Mouse (Mus musculus): Measurements from ENCODE around the gene Incenp. TPM values are rescaled to one million over a fixed set of nuclear protein-coding genes. Genes with fewer than 3 reads are reported as not detected.

Incenp gene
- 169 and 178 TPM in 2 replicates for polyA plus RNA-seq (2016; fragmentation: Nextera tagmentation; extraction: Ambion mirVana)

DNA sequence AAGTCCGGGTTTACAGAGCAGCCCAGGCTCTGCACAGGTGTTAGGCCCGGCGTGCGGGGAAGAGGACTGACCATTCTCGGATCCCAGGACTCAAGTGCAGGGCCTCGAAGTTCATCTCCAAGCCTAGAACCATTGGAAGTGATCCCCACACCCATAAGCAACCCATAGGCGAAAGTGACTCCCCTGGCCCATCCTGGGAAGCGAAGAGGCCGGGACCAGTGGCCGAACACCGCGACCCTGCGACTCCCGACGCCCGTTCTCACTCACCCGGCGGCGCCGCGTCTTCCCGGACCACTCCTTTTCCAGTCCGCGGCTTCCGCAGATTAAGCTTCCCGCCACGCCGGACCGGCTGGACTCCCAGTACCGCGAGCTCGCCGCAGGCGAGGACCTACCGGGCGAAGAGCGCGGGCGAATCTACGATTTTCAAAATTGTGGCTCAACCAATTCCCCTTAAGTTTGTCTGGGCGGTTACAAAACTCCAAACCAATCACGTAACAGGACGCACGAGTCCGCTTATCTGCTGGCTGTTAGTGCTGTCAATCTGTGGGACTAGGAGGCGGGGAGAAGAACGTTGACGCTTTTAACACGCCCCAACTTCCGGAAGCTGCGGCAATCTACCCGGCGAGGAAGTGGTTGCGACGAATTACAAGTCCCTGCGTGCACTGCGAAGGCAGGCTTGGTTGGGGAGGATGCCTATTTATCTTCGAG is at the start of gene Incenp:
Gene Incenp, minus strand, starts transcription at position 480 of the 708 bp plus-strand sequence.
- Histone ChIP-seq H3K27ac (peak within 1 kb of the TSS; percentile 96), H3K27me3 (ENCODE audit: poor library complexity, severe bottlenecking) (no peaks in the 10 kb centered on the region), H3K9me3 (no peaks in the 10 kb centered on the region; the same call in 1 of the 2 replicates), H3K4me1 (peaks cover 37% of the 10 kb centered on the region), H3K4me3 (peak within 1 kb of the TSS; percentile 76), H3K36me3 (replicated peaks) (peaks cover 32% of the 10 kb centered on the region)
- DNase-seq (ENCODE audit: extremely low spot score, low spot score), result peak; percentile 95
- under 1% methylated on average over 58 of the region's 58 CpGs for WGBS

GRCm38 (mm10) chr19:9946986-9947385 is 47.6 kb upstream of the Incenp start:
- Histone ChIP-seq H3K27me3 (ENCODE audit: poor library complexity, severe bottlenecking) (no peaks in the 10 kb centered on the region), H3K27ac (no peak overlapping the region), H3K36me3 (replicated peaks) (no peaks in the 10 kb centered on the region), H3K4me3 (no peak overlapping the region), H3K9me3 (no peaks in the 10 kb centered on the region), H3K4me1 (peaks cover 14% of the 10 kb centered on the region)
- no peak for DNase-seq (ENCODE audit: extremely low spot score, low spot score)
- WGBS, result 93% methylated on average over 3 of the region's 3 CpGs

DNA sequence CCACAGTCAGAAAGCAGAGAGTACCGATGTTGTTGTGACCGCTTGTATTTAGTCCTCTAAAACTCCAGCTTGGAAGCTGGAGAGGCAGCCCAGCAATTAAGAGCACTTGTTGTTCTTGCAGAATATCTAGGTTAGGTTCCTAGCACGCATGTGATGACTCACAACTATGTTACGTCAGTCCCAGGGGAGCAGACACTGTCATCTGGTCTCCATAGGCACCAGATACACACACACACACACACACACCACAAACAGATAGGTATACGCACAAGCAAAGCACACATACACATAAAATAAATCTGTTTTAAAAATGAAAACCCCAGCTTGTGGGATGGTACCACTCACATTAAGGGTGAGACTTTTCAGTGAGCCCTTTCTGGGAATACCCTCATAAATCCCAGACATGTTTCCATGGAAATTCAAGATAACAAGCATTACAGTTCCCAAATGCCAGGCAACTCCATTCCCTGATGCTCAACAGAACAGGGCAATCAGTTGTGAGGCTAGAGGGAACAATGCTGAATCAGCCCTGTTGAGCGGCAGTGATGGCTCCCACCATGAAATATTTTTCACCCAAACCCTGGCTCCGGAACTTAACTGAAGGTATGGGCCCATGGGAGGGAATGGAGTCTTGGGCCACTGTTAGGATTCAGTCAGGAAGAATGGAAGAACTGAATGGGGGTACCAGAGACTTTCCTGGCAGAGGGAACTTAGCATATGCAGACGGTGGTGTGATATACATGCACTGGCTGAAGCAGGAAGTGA is 46.6 kb upstream of the Incenp start:
- DNase-seq (ENCODE audit: extremely low spot score, low spot score), result no peak
- H3K4me3 ChIP-seq, result no peak overlapping the region
- H3K27ac ChIP-seq, result no peak overlapping the region
- H3K9me3 ChIP-seq, result no peaks in the 10 kb centered on the region
- 91% methylated on average over 8 of the region's 8 CpGs for WGBS
- no peaks in the 10 kb centered on the region for H3K36me3 ChIP-seq (replicated peaks)
- H3K4me1 ChIP-seq, result peaks cover 24% of the 10 kb centered on the region
- no peaks in the 10 kb centered on the region for H3K27me3 ChIP-seq (ENCODE audit: poor library complexity, severe bottlenecking)

- H3K27ac ChIP-seq, result peak overlapping the region; percentile 66
- WGBS, result 66% methylated on average over 10 of the region's 10 CpGs
- H3K4me1 ChIP-seq, result peaks cover 41% of the 10 kb centered on the region
- H3K9me3 ChIP-seq, result no peaks in the 10 kb centered on the region
- no peaks in the 10 kb centered on the region for H3K36me3 ChIP-seq (replicated peaks)
- H3K4me3 ChIP-seq, result no peak overlapping the region
- DNase-seq (ENCODE audit: extremely low spot score, low spot score), result no peak
- H3K27me3 ChIP-seq (ENCODE audit: poor library complexity, severe bottlenecking), result no peaks in the 10 kb centered on the region
Measured at GRCm38 (mm10) chr19:9942539-9943533, 43.5 kb upstream of the Incenp start.

DNA sequence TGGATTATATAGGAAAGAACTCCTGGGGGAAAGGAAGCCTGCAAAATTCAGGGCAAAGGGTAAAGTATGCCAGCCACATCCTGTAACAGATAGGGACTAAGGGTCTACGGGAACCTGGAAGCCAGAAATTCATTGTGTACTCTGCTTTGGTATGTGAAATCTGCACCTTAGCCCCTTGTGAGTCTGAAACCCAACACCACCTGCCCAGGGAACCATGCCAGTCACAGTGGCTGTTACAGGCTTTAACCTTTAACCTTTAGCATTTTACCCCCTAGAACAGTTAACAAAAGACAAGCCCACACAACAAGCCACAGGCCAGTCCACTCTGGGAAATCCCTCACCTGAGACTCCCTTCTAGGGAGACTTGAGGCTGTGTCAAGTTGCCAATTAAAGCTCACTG is 42.5 kb upstream of the Incenp start:
- Histone ChIP-seq H3K4me1 (peaks cover 42% of the 10 kb centered on the region), H3K36me3 (replicated peaks) (no peaks in the 10 kb centered on the region), H3K4me3 (no peak overlapping the region), H3K27me3 (ENCODE audit: poor library complexity, severe bottlenecking) (no peaks in the 10 kb centered on the region), H3K9me3 (no peaks in the 10 kb centered on the region), H3K27ac (no peak overlapping the region)
- DNase-seq (ENCODE audit: extremely low spot score, low spot score), result no peak
- WGBS, result 58% methylated on average over 1 of the region's 1 CpGs

GRCm38 (mm10) chr19:9940903-9941302 is 41.6 kb upstream of the Incenp start:
- no peak for DNase-seq (ENCODE audit: extremely low spot score, low spot score)
- H3K27ac ChIP-seq, result no peak overlapping the region
- no peak overlapping the region for H3K4me3 ChIP-seq
- peaks cover 46% of the 10 kb centered on the region for H3K4me1 ChIP-seq
- H3K27me3 ChIP-seq (ENCODE audit: poor library complexity, severe bottlenecking), result no peaks in the 10 kb centered on the region
- H3K9me3 ChIP-seq, result no peaks in the 10 kb centered on the region
- no peaks in the 10 kb centered on the region for H3K36me3 ChIP-seq (replicated peaks)
- 17% methylated on average over 4 of the region's 4 CpGs for WGBS

- H3K9me3 ChIP-seq, result no peaks in the 10 kb centered on the region
- 59% methylated on average over 7 of the region's 7 CpGs for WGBS
- no peaks in the 10 kb centered on the region for H3K36me3 ChIP-seq (replicated peaks)
- H3K27me3 ChIP-seq (ENCODE audit: poor library complexity, severe bottlenecking), result no peaks in the 10 kb centered on the region
- H3K4me3 ChIP-seq, result no peak overlapping the region
- DNase-seq (ENCODE audit: extremely low spot score, low spot score), result no peak
- peaks cover 46% of the 10 kb centered on the region for H3K4me1 ChIP-seq
- H3K27ac ChIP-seq, result no peak overlapping the region
Measured at GRCm38 (mm10) chr19:9939841-9940240, 40.5 kb upstream of the Incenp start.

- H3K27ac ChIP-seq, result no peak overlapping the region
- 83% methylated on average over 13 of the region's 13 CpGs for WGBS
- no peak for DNase-seq (ENCODE audit: extremely low spot score, low spot score)
Measured at GRCm38 (mm10) chr19:9938824-9939303, 39.5 kb upstream of the Incenp start.

GRCm38 (mm10) chr19:9938156-9938823 is 38.9 kb upstream of the Incenp start:
- 89% methylated on average over 6 of the region's 6 CpGs for WGBS
- Histone ChIP-seq H3K9me3 (no peaks in the 10 kb centered on the region), H3K27ac (no peak overlapping the region), H3K27me3 (ENCODE audit: poor library complexity, severe bottlenecking) (no peaks in the 10 kb centered on the region), H3K36me3 (replicated peaks) (no peaks in the 10 kb centered on the region), H3K4me1 (peaks cover 45% of the 10 kb centered on the region), H3K4me3 (no peak overlapping the region)
- no peak for DNase-seq (ENCODE audit: extremely low spot score, low spot score)

More at GRCm38 (mm10) chr19:9938824-9939303, 39.5 kb upstream of the Incenp start:
- peaks cover 46% of the 10 kb centered on the region for H3K4me1 ChIP-seq
- H3K36me3 ChIP-seq (replicated peaks), result no peaks in the 10 kb centered on the region
- H3K27me3 ChIP-seq (ENCODE audit: poor library complexity, severe bottlenecking), result no peaks in the 10 kb centered on the region
- no peak overlapping the region for H3K4me3 ChIP-seq
- H3K9me3 ChIP-seq, result no peaks in the 10 kb centered on the region

- 78% methylated on average over 5 of the region's 5 CpGs for WGBS
- DNase-seq (ENCODE audit: extremely low spot score, low spot score), result no peak
Measured at GRCm38 (mm10) chr19:9937428-9937827, 38.1 kb upstream of the Incenp start.

DNA sequence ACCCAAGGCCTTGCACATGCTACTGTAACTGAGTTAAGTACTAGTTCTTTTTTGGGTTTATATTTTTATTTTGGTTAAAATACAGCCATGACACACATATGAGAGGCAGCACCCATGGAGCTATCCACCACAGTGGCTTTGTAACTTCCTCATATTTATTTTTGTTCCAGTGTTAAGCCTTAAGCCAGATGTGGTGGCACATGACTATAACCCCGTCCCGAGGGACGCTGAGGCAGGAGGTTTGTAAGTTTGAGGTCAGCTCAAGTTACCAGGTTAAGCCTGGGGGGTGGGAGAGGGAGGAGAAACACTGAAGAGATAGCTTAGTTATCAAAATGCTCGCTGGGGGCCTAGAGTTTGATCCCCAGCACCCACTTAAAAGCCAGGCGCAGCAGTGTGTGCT is 37.2 kb upstream of the Incenp start:
- Histone ChIP-seq H3K27ac (no peak overlapping the region), H3K36me3 (replicated peaks) (no peaks in the 10 kb centered on the region), H3K4me1 (peaks cover 28% of the 10 kb centered on the region), H3K27me3 (ENCODE audit: poor library complexity, severe bottlenecking) (no peaks in the 10 kb centered on the region), H3K4me3 (no peak overlapping the region), H3K9me3 (no peaks in the 10 kb centered on the region)
- 75% methylated on average over 5 of the region's 5 CpGs for WGBS
- no peak for DNase-seq (ENCODE audit: extremely low spot score, low spot score)

More at GRCm38 (mm10) chr19:9937428-9937827, 38.1 kb upstream of the Incenp start:
- Histone ChIP-seq H3K27ac (no peak overlapping the region), H3K9me3 (no peaks in the 10 kb centered on the region), H3K27me3 (ENCODE audit: poor library complexity, severe bottlenecking) (no peaks in the 10 kb centered on the region), H3K4me3 (no peak overlapping the region), H3K4me1 (peaks cover 36% of the 10 kb centered on the region), H3K36me3 (replicated peaks) (no peaks in the 10 kb centered on the region)

GRCm38 (mm10) chr19:9933908-9934307 is 34.6 kb upstream of the Incenp start:
- no peak for DNase-seq (ENCODE audit: extremely low spot score, low spot score)

More at GRCm38 (mm10) chr19:9933908-9934307, 34.6 kb upstream of the Incenp start:
- H3K4me1 ChIP-seq, result peaks cover 5% of the 10 kb centered on the region; the same call in 1 of the 2 replicates
- H3K27me3 ChIP-seq (ENCODE audit: poor library complexity, severe bottlenecking), result no peaks in the 10 kb centered on the region
- H3K27ac ChIP-seq, result no peak overlapping the region
- no peaks in the 10 kb centered on the region for H3K36me3 ChIP-seq (replicated peaks)
- H3K9me3 ChIP-seq, result no peaks in the 10 kb centered on the region
- 75% methylated on average over 2 of the region's 2 CpGs for WGBS
- no peak overlapping the region for H3K4me3 ChIP-seq

All from forebrain, embryonic 10.5 days (tissue).